Mouse (Mus musculus) olfactory bulb, adult 2 months (tissue): ENCODE data around the gene Gabrb1.

Experiments
- CTCF ChIP-seq: fragments of 200-500 bp; IDR thresholded peaks from 2 replicates; pipeline ENCODE4 v1.5.1; 2012; ENCODE audit warnings: low read depth, mild to moderate bottlenecking, low read length, moderate library complexity; ENCODE audit not compliant: insufficient read depth
- POLR2A ChIP-seq: fragments of 200-500 bp; IDR thresholded peaks from 2 replicates; pipeline ENCODE4 v1.6.1; 2012; ENCODE audit warnings: mild to moderate bottlenecking, low read depth, low read length, moderate library complexity; ENCODE audit not compliant: insufficient read depth

DNA sequence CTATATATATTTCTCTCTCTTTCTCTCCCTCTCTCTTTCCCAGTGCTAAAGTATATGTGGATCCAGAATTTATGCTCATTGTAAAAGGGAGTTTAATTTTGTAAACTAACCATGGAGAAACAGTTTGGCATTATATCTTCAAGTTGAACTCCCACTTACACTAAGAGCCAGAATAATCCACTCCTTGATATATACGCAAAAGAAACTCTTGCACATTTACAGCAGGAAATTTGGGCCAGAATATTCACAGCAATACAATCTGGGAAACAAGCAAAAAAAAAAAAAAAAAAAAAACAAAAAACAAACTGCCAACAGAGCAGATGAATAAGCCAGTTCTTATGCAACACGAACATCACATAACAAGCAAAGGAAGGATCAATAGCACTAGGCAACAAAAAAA, 9.8 kb upstream of the Gabrb1 start:
- TF ChIP-seq POLR2A, result no peak
- TF ChIP-seq CTCF, result no peak
